Mouse (Mus musculus) macrophage (primary cell): Measurements from ENCODE around the gene Rfk. TPM values are rescaled to one million over a fixed set of nuclear protein-coding genes. Genes with fewer than 3 reads are reported as not detected.

ENCODE experiments used
- H3K27ac ChIP-seq: fragments of 350-480 bp; formaldehyde crosslinking; 2 replicates; pipeline ENCODE4 v1.9.0; 2021
- H3K36me3 ChIP-seq: fragments of 350-480 bp; formaldehyde crosslinking; 2 replicates; pipeline ENCODE4 v1.9.0; 2021; ENCODE audit errors: inconsistent target
- H3K4me3 ChIP-seq: fragments of 350-480 bp; formaldehyde crosslinking; 2 replicates; pipeline ENCODE4 v1.9.0; 2021; ENCODE audit errors: inconsistent target
- H3K79me2 ChIP-seq: fragments of 350-480 bp; formaldehyde crosslinking; 2 replicates; pipeline ENCODE4 v1.9.0; 2021; ENCODE audit errors: inconsistent target
- whole genome bisulfite sequencing: methylation state at CpG from one replicate; pipeline ENCODE4 v1.1.7; 2026; ENCODE audit warnings: inconsistent platforms; ENCODE audit not compliant: missing documents; 5-methylcytosine and 5-hydroxymethylcytosine counted together
- polyA plus RNA-seq: library from polyadenylated mRNA; stranded (reverse); fragments of 250-400 nt; gene quantifications from 3 replicates; pipeline ENCODE4 v1.2.4, GENCODE M21; 2018; ENCODE audit warnings: inconsistent platforms
- total RNA-seq, 78 experiments: library from RNA; depleted of rRNA; stranded (reverse); fragments of 250-400 nt; gene quantifications; 1 replicate in 9 of 78; 2 replicates in 24 of 78; 3 replicates in 43 of 78; 4 replicates in 2 of 78; pipeline ENCODE4 v1.2.4; 2018; ENCODE audit warnings: inconsistent platforms in 56 of 78

Gene Rfk
- 1 to 10 TPM in 25 of 26 experiments, not detected in 1; 1.0 to 6.5 (median 2.3) TPM for total RNA-seq (2018; cell fraction: chromatin; rRNA removed)
- total RNA-seq (2018; cell fraction: cytosol; rRNA removed), result 10 to 100 TPM; 27.5 to 43.7 (median 35.1) TPM
- 10 to 100 TPM in 12 of 26 experiments, 1 to 10 TPM in 14; 4.1 to 18.3 (median 8.8) TPM for total RNA-seq (2018; cell fraction: nucleus; rRNA removed)
- polyA plus RNA-seq, result 34.4 to 49.4 TPM (median 38.9 TPM) in 3 replicates

DNA sequence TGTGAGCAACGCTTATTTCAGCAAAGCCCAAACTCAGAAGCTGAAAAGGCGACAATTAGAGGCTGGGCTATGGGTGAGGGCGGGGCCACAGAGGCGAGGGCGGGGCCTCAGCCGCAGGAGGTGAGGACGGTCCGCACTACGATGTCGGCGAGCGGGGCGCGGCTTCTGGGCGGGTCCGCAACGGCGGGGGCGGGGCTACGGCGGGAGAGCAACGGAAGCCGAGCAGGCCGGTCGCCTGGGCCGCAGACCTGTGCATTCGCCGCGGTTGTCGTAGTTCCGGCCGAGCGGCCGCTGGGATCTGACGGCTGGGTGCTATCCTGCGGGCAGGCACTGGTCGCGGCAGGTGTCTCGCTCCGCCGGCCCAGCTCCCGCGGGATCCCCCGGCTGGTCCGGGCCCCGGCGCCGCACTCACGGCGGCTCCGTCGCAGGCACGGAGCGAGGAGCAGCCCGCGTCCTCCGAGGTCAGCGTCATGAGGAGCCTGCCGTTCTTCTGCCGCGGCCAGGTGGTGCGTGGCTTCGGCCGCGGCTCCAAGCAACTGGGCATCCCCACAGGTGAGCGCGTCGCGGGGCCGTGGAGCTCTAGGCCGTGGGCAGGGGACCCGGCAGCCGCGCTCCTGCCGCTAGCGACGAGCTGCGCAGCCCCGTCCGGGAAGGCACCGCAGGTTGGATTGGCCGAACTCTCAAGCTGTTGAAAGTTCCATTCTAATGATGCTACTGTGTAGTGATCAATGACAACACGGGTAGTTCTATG is at the start of gene Rfk:
Gene Rfk (plus strand): TSS at position 203 of the 751 bp plus-strand sequence.
- under 1% methylated on average over 76 of the region's 83 CpGs for WGBS

DNA sequence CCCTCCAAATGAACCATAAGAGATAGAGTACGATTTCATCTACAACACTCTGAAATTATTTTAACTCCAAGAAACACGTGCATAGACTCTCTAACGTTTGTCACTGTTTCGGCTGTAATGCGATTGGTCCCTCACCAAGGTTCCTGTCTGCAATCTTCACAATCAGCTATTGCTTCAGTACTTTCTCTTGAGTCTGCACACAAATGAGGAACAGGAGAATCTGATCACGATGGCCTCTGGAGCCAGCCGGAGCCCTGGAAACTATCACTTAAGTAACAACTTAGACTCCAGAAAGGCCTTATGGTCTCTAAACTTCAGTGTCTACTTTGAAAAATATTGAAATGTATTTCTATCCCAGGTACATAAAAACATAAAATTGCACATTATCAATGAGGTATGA is 49.0 kb upstream of the Rfk start:
- no peak overlapping the region for H3K27ac ChIP-seq
- H3K36me3 ChIP-seq, result no peaks in the 10 kb centered on the region
- WGBS, result 11% methylated on average over 7 of the region's 7 CpGs
- no peak overlapping the region for H3K4me3 ChIP-seq
- H3K79me2 ChIP-seq, result peaks cover 100% of the 10 kb centered on the region

More for the DNA sequence above, at the start of gene Rfk:
- Histone ChIP-seq H3K36me3 (peaks cover 8% of the 10 kb centered on the region; the same call in 1 of the 2 replicates), H3K27ac (no peak within 1 kb of the TSS), H3K79me2 (peaks cover 16% of the 10 kb centered on the region; the same call in 1 of the 2 replicates), H3K4me3 (peak within 1 kb of the TSS; percentile 47)

DNA sequence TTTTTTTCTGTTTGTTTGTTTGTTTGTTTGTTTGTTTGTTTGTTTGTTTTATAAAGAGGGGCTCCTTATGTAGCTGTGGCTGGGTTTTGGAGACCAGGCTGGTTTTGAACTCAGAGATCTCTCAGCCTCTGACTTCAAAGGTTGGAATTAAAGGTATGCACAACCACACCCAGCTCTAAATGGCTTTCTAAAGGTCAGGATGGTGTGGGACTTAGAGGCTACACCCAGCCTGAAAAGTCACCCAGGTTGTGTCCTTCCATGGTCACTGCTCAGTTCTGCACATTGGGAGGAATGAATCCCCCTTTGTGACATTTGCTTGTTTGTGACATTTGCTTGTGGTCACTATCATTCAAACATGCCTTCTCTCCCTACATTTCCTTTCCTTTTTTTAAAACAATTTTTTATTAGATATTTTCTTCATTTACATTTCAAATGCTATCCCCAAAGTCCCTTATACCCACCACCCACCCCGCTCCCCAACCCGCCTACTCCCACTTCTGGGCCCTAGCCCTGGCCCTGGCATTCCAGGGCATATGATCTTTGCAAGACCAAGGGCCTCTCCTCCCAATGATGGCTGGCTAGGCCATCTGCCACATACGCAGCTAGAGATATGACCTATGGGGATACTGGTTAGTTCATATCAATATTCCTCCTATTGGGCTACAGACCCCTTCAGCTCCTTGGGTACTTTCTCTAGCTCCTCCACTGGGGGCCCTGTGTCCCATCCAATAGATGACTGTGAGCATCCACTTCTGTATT is 46.9 kb upstream of the Rfk start:
- 83% methylated on average over 1 of the region's 3 CpGs for WGBS
- H3K79me2 ChIP-seq, result peaks cover 100% of the 10 kb centered on the region
- H3K27ac ChIP-seq, result no peak overlapping the region
- H3K36me3 ChIP-seq, result no peaks in the 10 kb centered on the region
- no peak overlapping the region for H3K4me3 ChIP-seq

DNA sequence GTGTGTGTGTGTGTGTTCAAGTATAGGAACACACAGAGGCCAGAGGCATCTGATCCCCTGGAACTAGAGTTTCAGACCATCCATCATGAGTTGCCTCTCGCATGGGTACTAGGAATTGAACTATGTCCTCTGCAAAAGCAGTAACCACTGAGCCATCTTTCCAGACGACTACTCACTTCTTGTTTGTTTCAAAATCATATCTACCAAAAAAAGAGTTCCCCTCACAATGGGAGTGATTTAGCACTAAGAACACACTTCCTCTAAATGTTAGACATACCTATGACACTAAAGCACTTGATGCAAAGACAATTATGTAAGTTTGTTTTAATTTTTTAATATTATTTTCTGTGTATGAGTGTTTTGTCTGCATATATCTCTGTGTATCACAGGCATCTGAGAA is 46.0 kb upstream of the Rfk start:
- no peak overlapping the region for H3K27ac ChIP-seq
- no peaks in the 10 kb centered on the region for H3K36me3 ChIP-seq
- peaks cover 100% of the 10 kb centered on the region for H3K79me2 ChIP-seq
- 46% methylated on average over 2 of the region's 2 CpGs for WGBS
- no peak overlapping the region for H3K4me3 ChIP-seq

DNA sequence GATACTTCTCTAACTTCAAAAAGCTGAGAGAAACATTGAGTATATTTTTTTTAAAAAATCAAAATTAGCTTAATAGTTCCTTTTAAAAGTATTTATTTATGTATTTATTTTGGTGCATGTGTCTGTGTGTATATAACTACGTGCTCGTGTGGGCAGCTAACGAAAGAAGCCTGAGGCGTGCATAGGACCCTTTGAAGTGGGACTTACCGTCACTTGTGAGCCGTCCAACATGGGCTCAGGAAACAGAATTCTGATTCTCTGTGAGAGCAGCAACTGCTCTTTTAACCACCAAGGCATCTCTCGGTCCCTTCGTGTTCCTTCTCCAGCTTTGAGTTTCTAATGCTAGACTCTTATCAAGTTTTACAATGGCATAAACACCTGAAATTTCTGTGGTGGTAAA is 40.1 kb upstream of the Rfk start:
- WGBS, result 84% methylated on average over 8 of the region's 8 CpGs
- Histone ChIP-seq H3K4me3 (no peak overlapping the region), H3K79me2 (peaks cover 74% of the 10 kb centered on the region), H3K36me3 (no peaks in the 10 kb centered on the region), H3K27ac (no peak overlapping the region)

DNA sequence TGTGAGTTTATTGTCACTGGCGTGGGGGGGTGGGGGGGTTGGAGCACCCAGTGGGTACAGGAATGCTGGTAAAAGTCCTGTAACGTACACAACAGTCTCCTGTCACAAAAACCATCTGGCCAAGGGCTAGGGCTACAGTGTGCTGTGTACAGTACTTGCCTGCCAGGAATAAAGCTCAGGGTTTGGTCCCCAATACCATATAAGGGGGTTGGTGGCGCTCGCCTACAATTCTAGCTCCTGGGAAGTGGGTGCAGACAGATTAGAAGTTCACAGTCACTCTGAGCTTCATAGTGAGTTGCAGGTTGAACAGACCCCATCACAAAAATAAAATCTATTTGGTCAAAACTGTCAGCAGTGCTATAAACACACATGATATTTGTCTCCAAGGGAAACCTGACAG is 39.5 kb upstream of the Rfk start:
- Histone ChIP-seq H3K4me3 (peak overlapping the region; percentile 79), H3K27ac (peak overlapping the region; percentile 71; the same call in 1 of the 2 replicates), H3K79me2 (peaks cover 67% of the 10 kb centered on the region), H3K36me3 (no peaks in the 10 kb centered on the region)
- WGBS, result 78% methylated on average over 4 of the region's 4 CpGs

DNA sequence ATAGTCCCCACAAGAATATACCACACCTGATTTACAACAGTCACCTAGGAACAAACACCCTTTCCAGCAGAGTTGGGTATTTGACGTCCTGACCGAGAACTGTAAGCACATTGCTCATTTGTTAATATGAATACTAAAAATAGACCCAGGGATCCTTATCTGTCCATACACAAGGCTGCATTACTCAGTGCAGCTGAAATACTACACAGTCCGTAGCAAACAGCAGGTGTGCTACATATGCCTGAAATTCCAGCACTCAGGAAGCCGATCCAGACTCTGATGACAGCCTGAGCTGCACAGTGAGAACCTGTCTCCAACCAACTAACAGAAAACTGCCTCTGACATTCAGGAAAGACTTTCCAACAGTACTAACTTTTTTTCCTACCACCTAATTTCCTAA is 39.0 kb upstream of the Rfk start:
- peaks cover 63% of the 10 kb centered on the region for H3K79me2 ChIP-seq
- H3K27ac ChIP-seq, result peak overlapping the region; percentile 71
- H3K4me3 ChIP-seq, result peak overlapping the region; percentile 79
- H3K36me3 ChIP-seq, result no peaks in the 10 kb centered on the region
- 3% methylated on average over 4 of the region's 4 CpGs for WGBS

DNA sequence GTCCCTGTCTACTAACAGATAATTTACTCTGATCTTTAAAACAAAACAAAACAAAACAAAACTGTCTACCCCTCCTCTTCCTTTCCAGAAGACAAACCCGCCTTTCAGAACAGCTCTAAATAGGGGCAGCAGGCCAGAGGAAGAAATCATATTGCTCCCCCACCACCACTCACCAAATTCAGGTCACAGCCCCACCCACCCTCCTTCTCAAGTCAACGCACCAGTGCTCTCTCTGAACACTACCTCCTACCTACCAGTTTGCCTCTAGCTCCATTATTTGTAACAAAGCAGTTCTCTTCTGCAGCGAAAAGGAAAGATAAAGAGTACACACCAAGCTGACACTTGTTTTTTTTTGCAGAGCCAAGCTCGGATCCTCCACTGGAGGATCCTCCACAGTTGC is 38.5 kb upstream of the Rfk start:
- Histone ChIP-seq H3K79me2 (peaks cover 57% of the 10 kb centered on the region), H3K27ac (peak overlapping the region; percentile 71), H3K36me3 (no peaks in the 10 kb centered on the region), H3K4me3 (peak overlapping the region; percentile 79)
- 2% methylated on average over 4 of the region's 4 CpGs for WGBS

DNA sequence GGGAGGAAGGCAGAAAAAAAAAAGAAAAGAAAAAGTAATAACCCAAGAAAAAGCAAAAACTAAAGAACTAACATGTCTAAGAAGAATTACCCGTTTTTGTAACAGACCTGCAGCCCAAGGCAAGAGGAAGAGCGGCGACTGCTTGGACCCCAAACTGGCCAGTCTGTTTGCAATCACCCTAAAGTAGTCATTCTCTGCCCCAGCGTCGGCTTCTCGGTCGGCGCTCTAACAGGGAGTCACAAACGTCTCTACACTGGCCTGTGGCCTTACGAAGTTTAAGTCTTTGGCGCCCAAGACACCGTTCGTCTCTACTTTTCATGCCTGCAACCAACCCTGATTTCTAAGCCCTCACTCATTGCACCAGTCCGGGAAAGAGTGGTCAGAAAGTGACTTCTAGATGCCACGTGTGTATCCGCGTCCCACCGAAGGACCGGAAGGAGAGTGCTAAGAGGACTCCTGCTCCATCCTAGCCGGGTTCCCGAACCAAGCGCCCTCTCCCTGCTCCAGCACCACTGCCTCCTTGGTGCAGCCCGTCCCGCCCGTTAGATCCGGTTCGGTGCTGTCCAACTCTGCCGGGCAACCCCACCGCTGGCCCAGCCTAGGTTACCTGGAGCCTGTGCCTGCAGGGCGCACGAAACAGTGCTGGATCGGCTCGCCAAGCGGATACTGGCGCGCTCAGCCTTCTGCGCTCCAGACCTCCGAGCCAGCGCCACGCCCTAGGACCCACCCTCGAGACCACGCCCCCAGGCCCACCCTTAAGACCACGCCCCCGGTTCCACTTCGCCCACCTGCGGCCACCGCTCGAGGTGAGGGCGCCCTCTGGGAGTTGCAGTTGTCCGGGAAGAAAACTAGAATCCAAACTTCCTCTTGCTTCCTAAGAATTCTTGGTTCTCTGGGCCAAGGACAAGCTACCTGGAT is 37.6 kb upstream of the Rfk start:
- H3K36me3 ChIP-seq, result no peaks in the 10 kb centered on the region
- 3% methylated on average over 44 of the region's 50 CpGs for WGBS
- peak overlapping the region; percentile 79 for H3K4me3 ChIP-seq
- H3K27ac ChIP-seq, result peak overlapping the region; percentile 71
- H3K79me2 ChIP-seq, result peaks cover 49% of the 10 kb centered on the region

DNA sequence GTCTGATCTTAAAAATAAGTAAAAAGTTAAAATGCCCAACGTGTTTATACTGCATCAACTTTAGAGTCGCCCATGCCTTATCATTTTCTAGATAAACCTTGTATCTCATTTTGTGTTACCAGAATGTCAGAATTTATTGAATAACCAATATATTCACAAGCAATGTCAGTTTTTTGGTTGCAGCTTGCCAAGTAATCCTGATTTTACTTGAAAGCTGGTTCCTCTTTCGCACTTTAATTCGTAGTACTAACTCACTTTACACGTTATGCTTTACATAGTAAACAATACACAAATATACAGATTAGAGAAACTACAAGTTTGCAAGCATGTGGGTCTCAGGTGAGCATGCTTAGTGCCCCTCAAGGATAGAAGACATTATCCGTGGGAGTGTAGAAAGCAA is 36.9 kb upstream of the Rfk start:
- Histone ChIP-seq H3K36me3 (no peaks in the 10 kb centered on the region), H3K79me2 (peaks cover 41% of the 10 kb centered on the region), H3K4me3 (no peak overlapping the region), H3K27ac (no peak overlapping the region)
- WGBS, result 23% methylated on average over 6 of the region's 6 CpGs

DNA sequence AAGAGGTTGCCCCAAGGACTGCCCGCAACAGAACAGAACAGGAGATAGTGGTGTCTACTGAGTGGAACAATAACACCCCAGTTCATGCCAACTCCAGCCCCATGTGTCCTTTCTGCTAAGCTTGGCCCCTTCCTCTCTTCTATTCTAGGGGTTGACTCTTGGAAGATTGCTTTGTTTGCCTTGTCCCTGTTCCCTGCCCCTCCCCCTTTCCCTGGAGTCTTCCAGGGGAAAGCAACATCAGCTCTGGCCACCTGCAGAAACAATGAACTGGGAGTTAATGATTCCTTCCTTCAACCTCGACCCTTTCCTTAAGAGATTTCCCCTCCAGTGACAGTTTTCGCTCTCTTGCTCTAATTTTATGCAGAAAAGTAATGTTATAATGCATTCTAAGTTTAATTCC is 36.5 kb upstream of the Rfk start:
- Histone ChIP-seq H3K4me3 (no peak overlapping the region), H3K36me3 (no peaks in the 10 kb centered on the region), H3K79me2 (peaks cover 37% of the 10 kb centered on the region), H3K27ac (no peak overlapping the region)
- WGBS, result 93% methylated on average over 3 of the region's 3 CpGs

DNA sequence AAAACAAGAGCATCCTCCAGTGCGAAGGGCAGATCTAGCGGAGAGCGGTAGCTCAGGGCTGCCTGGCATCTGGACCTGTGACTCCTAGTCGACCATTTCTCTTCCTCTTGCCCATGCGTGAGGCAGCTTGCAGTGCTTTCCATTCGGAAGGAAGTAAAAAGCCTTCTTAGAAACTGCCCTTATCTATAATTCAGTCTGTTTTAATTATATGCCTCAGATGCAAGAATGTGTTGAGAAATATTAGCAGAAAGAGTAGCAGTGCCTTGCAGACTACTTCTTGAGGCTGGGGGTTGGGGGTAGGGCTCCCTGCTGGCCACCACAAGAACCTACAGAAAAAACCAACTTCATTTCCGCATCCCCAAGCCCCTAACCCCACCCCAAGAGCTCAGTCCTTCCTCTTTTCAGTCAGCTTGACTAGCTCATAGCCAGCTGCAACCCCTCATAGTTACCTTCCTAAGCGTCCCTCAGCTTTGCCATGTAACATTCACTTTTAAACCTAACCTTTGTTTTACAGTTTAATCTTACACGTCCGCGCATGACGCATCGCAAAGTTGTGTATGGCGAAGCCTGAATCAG is 34.4 kb upstream of the Rfk start:
- no peaks in the 10 kb centered on the region for H3K36me3 ChIP-seq
- H3K79me2 ChIP-seq, result peaks cover 17% of the 10 kb centered on the region
- WGBS, result 7% methylated on average over 14 of the region's 14 CpGs
- H3K4me3 ChIP-seq, result no peak overlapping the region; the same call in 1 of the 2 replicates
- H3K27ac ChIP-seq, result peak overlapping the region; percentile 80

DNA sequence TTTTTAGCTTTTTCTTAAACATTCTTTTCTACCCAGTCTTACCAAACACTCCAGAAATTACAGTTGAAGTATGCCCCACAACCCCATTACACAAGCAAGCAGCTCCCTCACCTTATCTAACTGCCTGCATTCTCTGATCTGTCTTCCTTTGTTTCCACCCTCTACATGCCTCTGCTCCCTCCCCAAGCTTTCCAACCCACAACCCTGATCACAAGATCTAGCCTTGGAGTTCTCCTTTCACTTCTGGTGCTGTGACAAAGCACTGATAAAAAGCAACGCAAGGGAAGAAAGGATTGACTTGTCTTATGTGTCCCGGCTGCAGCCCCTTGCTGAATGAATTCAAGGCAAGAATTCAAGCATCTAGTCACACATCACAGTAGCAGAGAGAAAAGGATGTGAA is 32.7 kb upstream of the Rfk start:
- WGBS, result 9% methylated on average over 2 of the region's 2 CpGs
- Histone ChIP-seq H3K4me3 (no peak overlapping the region), H3K27ac (peak overlapping the region; percentile 80)

DNA sequence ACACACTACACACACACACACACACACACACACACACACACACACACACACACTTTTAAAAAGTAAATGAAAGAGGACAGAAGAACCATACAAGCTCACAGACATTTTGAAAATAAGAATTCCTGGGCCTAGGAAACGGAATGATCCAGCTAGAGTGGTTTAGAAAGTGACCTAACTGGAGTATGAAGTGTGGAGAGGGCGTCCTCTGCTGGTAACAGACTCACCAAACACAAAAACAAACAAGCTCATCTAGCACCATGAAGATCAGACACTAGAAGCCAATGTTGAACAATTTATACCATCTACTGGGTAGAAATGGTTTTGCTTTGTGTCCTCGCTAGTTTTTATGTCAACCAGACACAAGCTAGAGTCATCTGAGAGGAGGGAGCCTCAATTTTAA is 29.1 kb upstream of the Rfk start:
- no peak overlapping the region for H3K27ac ChIP-seq

More for the DNA sequence above, 32.7 kb upstream of the Rfk start:
- no peaks in the 10 kb centered on the region for H3K79me2 ChIP-seq
- no peaks in the 10 kb centered on the region for H3K36me3 ChIP-seq

More for the DNA sequence above, 29.1 kb upstream of the Rfk start:
- Histone ChIP-seq H3K79me2 (no peaks in the 10 kb centered on the region), H3K4me3 (no peak overlapping the region), H3K36me3 (no peaks in the 10 kb centered on the region)
- WGBS, result 22% methylated on average over 3 of the region's 3 CpGs
